Mouse (Mus musculus): ENCODE results near the gene Mmp20.

- TF ChIP-seq CTCF (IDR thresholded peaks at IDR 0.05; ENCODE audit: low read depth, low read length) (no peak), POLR2A (IDR thresholded peaks at IDR 0.05; ENCODE audit: insufficient read depth, low read length) (no peak)
Measured at GRCm38 (mm10) chr9:7672985-7673384, 45.0 kb downstream of the Mmp20 start.
